In the genomic region with DNA sequence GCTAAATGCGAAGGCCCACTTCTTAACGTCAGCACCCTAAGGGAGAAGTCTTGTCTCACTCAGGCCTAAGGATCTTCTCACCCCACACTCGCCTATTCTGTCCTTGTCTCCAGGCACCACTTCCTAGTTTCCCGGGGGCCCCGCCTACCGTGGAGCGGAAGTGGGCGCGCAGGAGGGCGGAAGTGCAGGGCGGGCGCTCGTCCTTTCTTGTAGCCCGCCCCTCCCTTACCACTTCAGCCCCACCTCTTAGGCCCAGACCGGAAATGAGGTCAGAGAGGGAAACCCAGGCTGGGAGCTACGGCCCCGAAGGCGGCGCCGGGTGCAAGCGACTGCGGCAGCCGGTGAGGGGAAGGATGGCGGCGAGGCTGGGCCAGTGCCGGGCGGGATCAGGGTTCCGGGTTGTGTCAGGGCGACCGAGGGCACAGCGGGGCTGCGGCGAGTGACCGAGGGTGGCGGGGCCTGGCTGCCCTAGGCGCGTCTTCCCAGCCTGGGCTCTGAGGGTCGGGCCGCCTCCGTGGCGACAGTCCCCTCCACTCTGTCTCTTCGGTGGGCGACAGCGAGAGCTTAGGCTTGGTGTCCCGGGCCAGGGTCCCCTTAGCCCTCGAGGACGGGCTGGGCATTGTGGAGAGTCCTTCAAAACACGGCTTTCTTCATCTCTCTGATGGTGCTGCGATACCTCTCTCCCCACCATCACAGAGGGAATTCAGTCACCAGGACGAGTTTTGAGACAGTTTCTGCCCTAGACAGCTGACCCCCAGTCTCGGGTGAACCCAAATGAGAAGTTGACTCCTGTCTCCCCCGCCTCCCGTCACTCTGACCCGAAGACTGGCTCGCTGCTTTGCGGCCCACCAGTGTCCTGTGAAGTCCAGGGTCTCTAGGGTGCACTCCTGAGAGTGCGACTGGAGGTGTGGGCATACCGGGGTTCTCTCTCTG, we compare ENCODE assay signal across 8 mouse cellular contexts. TPM values are rescaled to one million over a fixed set of nuclear protein-coding genes. Genes with fewer than 3 reads are reported as not detected.
DNase-seq lines count a peak whose midpoint lies in the region; ATAC-seq lines count a peak whose summit lies in the region.

A gene (plus strand): TSS at position 255 of the 933 bp plus-strand sequence.

- H3K36me3 ChIP-seq in heart, embryonic 14.5 days (ENCODE audit: control insufficient read depth, insufficient read depth, low read length): peaks cover 24% of the 10 kb centered on the region
- peaks cover 21% of the 10 kb centered on the region for H3K36me3 ChIP-seq in liver, embryonic 13.5 days
- H3K36me3 ChIP-seq in stomach, embryonic 16.5 days (ENCODE audit: control insufficient read depth, insufficient read depth, low read length): peaks cover 8% of the 10 kb centered on the region; the same call in 1 of the 2 replicates

- peak within 1 kb of the TSS; percentile 66 to 83 for H3K27ac ChIP-seq in heart, embryonic 14.5 days (replicated peaks in 1 of 2; ENCODE audit: control insufficient read depth in 1 of 2, insufficient read depth in 1 of 2, low read depth in 2 of 2, low read length in 2 of 2)
- H3K27ac ChIP-seq in liver, embryonic 13.5 days: peak within 1 kb of the TSS; percentile 77
- H3K27ac ChIP-seq in stomach, embryonic 16.5 days (ENCODE audit: low read length): peak within 1 kb of the TSS; percentile 76

- H3K4me3 ChIP-seq in heart, embryonic 14.5 days (ENCODE audit: control insufficient read depth in 1 of 2, insufficient read depth in 1 of 2, low read depth in 1 of 2, low read length in 2 of 2): peak within 1 kb of the TSS; percentile 66 to 78
- peak within 1 kb of the TSS; percentile 85 for H3K4me3 ChIP-seq in liver, embryonic 13.5 days (replicated peaks)
- peak within 1 kb of the TSS; percentile 62 for H3K4me3 ChIP-seq in stomach, embryonic 16.5 days (replicated peaks; ENCODE audit: low read length)

- peak; percentile 97 for ATAC-seq in CD4-positive, CD25-positive, alpha-beta regulatory T cell, adult 4 months
- peak; percentile 99 for ATAC-seq in heart, embryonic 14.5 days (ENCODE audit: insufficient number of reproducible peaks, insufficient read depth, low FRiP score, low read depth)
- peak; percentile 100 for ATAC-seq in liver, embryonic 13.5 days (ENCODE audit: low read depth)
- ATAC-seq in stomach, embryonic 16.5 days (ENCODE audit: insufficient read depth, low FRiP score): peak; percentile 100

- H3K9ac ChIP-seq in heart, embryonic 14.5 days (ENCODE audit: low read length): peak within 1 kb of the TSS; percentile 90
- peak within 1 kb of the TSS; percentile 89 for H3K9ac ChIP-seq in liver, embryonic 13.5 days
- peak within 1 kb of the TSS; percentile 92 for H3K9ac ChIP-seq in stomach, embryonic 16.5 days (ENCODE audit: low read length)

- DNase-seq in c-Kit-negative CD71-positive TER-119-positive erythroid progenitor cells, embryonic 14.5 days (ENCODE audit: low read depth, low spot score): peak; percentile 97
- DNase-seq in fibroblast of lung, adult 2 months (ENCODE audit: low read depth): peak; percentile 82
- DNase-seq in kidney, postnatal 14 days: peak; percentile 96
- DNase-seq in liver, embryonic 13.5 days: peak; percentile 94
- peak; percentile 96 for DNase-seq in neural tube, embryonic 10.5 days (ENCODE audit: extremely low spot score, low spot score)

- H3K4me2 ChIP-seq in heart, embryonic 14.5 days (ENCODE audit: low read length): peak within 1 kb of the TSS; percentile 92
- peak within 1 kb of the TSS; percentile 93 for H3K4me2 ChIP-seq in liver, embryonic 13.5 days
- H3K4me2 ChIP-seq in stomach, embryonic 16.5 days (ENCODE audit: low read depth, low read length): peak within 1 kb of the TSS; percentile 92

- peaks cover 0 to 24% of the 10 kb centered on the region in 2 experiments for H3K4me1 ChIP-seq in heart, embryonic 14.5 days (ENCODE audit: control insufficient read depth in 2 of 2, insufficient read depth in 2 of 2, low read length in 2 of 2)
- H3K4me1 ChIP-seq in liver, embryonic 13.5 days (replicated peaks): peaks cover 45% of the 10 kb centered on the region
- H3K4me1 ChIP-seq in stomach, embryonic 16.5 days (ENCODE audit: control insufficient read depth, insufficient read depth, low read length): peaks cover 12% of the 10 kb centered on the region

- no peaks in the 10 kb centered on the region for H3K9me3 ChIP-seq in heart, embryonic 14.5 days (ENCODE audit: control insufficient read depth, low read length)
- no peaks in the 10 kb centered on the region for H3K9me3 ChIP-seq in liver, embryonic 13.5 days (replicated peaks)
- no peaks in the 10 kb centered on the region for H3K9me3 ChIP-seq in stomach, embryonic 16.5 days (replicated peaks; ENCODE audit: control insufficient read depth, low read length)

- under 1% methylated on average over 54 of the region's 58 CpGs for WGBS in heart, embryonic 14.5 days
- under 1% methylated on average over 58 of the region's 58 CpGs for WGBS in liver, embryonic 13.5 days (ENCODE audit: insufficient replicate concordance)
- WGBS in stomach, embryonic 16.5 days: under 1% methylated on average over 55 of the region's 58 CpGs

- no peaks in the 10 kb centered on the region for H3K27me3 ChIP-seq in heart, embryonic 14.5 days (ENCODE audit: control insufficient read depth, insufficient read depth, low read length)
- H3K27me3 ChIP-seq in liver, embryonic 13.5 days: 0 out of 2 replicates have a peak, but pooled peaks cover 4% of the 10 kb centered on the region
- no peaks in the 10 kb centered on the region for H3K27me3 ChIP-seq in stomach, embryonic 16.5 days (ENCODE audit: control insufficient read depth, insufficient read depth, low read length)

RNA-seq across cellular contexts. Expression of the gene that starts here (rescaled TPM):
- polyA plus RNA-seq in CD4-positive, CD25-positive, alpha-beta regulatory T cell, adult 4 months (2017; shearing (Covaris generic)): 10 to 100 TPM; 22.5 to 35.4 TPM
- polyA plus RNA-seq in heart, embryonic 14.5 days (2014; fragmentation: Nextera tagmentation; extraction: Ambion mirVana): 12.6 and 13.7 TPM in 2 replicates
- polyA plus RNA-seq in liver, embryonic 13.5 days (2015; fragmentation: Nextera tagmentation; extraction: Ambion mirVana): 5.6 and 5.9 TPM in 2 replicates
- 15.5 and 17.2 TPM in 2 replicates for polyA plus RNA-seq in stomach, embryonic 16.5 days (2015; fragmentation: Nextera tagmentation; extraction: Ambion mirVana)

Comparison
In these comparisons a context has a peak if more than half of its experiments do, and no peak if none do; other contexts are left out.
1. Peak in every context shown above with its lines: DNase-seq, ATAC-seq, H3K4me3 ChIP-seq and H3K27ac ChIP-seq.